Mouse (Mus musculus): ENCODE measurements around the gene Clgn.

Clgn gene

DNA sequence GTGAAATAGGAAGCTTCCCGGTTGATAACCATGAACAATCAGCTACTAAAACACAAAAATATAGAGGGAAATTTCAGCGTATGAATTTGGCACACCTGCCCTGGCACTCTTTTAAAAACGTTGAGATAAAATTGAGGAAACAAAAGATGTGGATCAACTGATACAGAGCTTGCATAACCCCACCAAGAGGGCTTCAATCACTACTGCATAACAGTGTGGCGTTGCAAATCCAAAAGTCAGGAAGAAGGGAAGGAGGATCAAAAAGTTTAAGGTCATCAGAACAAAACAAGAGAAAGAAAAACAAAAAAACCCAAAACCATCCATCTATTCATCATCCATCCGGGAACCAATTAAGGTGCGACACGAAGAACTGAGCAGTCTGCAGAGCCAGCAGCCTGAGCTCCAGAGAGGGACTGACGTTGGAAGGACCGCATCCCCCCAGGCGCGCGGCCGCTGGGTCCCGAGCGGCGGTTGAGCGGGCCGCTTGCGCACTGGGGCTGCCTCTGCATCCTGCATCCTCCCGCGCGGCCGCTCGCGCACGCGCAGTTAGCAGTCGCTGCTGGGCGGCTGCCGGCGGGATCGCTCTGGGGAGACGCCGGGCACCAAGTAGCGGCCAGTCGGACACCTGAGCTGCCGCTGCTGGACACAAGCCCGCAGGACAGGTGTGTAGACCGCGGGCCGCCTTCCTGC lies at the start of gene Clgn:
Gene Clgn (plus strand): TSS at position 552 of the 690 bp plus-strand sequence.
- DNase-seq (ENCODE audit: low read depth, low spot score): peak; percentile 46

DNA sequence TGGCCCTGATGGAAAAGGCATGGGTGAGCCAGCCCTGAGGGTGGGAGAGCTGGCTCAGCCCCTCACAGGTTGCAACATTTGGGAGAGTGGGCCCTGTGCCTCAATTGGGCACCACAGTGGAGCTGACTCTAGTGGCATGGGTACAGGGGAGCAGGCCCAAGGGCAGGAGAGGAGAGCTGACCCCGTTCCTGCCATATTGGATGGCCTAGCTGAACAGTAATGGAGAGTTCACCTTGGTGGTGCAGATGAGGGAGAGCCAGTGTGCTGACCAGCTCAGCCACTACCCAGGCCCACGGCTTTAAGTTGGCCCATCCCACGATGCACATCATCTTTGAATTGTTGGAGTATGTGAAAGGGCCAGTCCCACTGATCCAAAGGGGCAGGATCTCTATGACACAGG lies 47.6 kb upstream of the Clgn start:
- DNase-seq (ENCODE audit: low read depth, low spot score): no peak

DNA sequence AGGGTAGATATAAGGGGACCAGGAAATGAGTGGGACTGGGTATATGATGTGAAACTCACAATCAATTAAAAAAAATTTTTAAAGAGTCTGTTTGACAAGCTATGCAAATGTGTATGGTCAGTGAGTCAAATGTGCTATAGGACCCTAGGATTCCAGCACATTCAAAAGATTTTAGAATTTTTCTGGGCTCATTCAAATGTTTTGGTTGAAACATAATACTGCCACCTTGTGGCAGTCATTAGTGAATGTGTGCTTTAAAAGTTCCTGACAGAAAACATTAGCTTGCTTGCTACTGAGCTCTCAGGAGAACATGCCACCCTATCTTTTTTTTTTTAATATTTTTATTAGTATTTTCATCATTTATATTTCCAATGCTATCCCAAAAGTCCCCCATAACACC lies 47.0 kb upstream of the Clgn start:
- peak; percentile 18 for DNase-seq (ENCODE audit: low read depth, low spot score)

DNA sequence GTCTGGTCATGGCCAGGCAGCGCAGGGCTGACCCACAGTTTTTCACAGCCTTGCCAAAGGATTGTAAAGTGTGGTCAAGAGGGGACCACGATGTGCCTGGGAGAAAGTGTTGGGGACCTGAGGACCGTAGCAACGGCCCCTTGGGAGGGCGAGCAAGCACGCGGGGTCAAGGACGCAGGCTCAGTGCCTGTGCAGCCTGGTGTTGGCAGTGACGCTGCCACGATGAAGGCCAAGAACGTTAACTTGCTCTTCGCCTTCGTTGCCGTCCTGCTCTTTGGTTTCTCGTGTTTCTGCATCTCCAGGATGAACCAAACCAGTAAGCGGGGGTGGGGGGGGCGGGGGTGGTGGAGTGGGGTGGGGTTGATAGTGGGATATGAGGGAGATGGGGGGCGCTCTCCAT lies 41.4 kb upstream of the Clgn start, which contains the start of gene Mgat4d:
Gene Mgat4d (plus strand): TSS at position 209 of the 400 bp plus-strand sequence.
- DNase-seq (ENCODE audit: low read depth, low spot score): no peak

DNA sequence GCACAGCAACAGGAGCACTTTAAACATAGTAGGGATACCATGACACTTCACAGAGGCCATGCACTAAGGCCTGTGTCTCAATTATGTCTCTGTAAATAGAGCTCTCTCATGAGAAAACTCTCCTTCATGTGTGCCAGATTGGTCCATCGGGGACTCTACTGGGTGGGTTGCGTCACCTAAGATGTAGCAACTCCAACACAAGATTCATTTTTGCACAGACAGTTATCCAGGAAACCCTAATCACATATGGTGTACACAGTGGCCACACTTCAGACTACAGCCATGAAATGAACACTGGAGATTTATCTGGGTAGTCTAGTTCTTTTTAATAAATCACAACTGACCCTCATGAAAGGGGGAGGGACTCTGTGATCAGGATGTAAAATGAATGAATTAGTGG lies 38.4 kb upstream of the Clgn start:
- no peak for DNase-seq (ENCODE audit: low read depth, low spot score)

DNA sequence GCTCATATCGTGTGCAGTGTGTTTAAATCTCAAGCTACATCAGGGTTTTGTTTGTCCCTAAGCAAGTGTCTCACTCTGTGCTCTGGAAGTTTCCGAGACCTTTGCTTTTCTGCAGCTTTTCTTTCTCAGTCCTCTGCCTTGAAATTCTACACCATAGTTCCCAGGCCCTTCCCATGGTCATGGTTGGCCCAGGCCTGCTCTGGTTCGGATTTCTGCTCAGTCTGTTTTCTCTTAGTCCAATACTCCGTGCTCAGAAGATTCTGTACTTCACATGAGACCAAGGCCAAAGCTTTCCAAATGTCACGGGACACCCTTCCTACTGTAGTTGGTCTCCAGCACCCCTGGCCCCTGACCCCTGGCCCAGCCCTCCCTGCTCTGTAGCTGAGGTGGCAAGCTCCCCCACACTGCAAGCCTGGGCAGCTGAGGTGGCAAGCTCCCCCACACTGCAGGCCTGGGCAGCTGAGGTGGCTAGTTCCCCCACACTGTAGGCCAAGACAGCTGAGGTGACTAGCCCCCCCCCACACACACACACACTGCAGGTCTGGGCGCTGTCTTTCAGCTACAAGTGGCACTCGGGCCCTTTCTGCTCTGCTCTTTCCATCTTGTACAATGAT lies 26.4 kb upstream of the Clgn start:
- no peak for DNase-seq (ENCODE audit: low read depth, low spot score)

DNA sequence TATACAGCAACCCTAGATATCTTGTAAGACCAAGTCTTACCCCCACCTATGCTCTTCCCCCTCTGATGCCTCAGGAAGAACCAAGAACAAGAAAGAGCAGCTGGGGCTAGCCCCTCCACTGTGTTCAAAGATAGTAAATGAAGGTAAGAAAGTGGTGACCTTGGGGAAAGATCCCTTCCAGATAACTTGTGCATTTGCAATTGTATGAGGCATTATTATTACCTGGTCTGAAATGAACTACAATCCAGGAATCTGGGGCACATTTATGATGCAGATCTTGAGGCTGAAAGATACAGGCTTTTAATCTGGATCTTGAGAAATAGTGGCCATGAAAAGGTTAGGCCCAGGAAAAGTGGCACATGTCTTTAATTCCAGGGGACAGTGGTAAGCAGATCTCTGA lies 12.4 kb upstream of the Clgn start:
- no peak for DNase-seq (ENCODE audit: low read depth, low spot score)

DNA sequence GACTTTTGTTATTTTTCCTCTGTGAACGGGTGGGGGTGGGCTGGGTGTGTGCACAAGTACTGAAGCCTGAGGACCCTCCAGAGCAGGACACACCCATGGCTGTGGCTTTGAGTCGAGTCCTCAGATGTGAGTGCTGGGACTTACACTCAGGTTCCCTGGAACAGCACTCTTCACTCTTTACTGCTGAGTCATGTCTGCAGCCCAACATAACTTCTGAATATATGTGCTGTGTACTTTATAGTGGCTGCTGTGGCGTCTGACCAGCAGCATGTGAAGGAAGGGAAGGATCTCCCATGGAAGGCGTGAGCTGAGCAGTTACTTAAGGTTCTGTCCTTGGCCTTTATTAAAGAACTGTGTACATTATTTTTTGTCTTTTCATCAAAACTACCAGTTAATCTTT lies 9.5 kb upstream of the Clgn start:
- no peak for DNase-seq (ENCODE audit: low read depth, low spot score)

DNA sequence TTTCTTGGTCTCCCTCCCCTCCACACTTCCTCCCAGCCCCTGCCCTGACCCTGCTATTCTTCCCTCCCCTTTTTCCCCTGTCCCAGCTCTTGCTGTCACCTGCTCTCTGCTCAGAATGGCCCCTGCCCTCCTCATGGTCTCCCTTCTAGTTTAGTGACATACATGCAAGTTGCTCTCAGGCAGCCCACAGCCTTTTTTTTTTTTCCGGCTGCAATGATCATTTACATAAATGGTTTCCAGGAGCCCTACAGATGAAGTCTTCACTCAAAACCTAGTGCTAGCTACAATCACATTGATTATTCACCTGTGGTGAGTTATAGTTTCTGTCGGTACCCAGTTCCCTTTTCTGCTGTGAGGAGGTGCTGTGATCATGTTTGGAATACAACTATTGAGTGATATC lies 8.7 kb upstream of the Clgn start:
- DNase-seq (ENCODE audit: low read depth, low spot score): no peak

DNA sequence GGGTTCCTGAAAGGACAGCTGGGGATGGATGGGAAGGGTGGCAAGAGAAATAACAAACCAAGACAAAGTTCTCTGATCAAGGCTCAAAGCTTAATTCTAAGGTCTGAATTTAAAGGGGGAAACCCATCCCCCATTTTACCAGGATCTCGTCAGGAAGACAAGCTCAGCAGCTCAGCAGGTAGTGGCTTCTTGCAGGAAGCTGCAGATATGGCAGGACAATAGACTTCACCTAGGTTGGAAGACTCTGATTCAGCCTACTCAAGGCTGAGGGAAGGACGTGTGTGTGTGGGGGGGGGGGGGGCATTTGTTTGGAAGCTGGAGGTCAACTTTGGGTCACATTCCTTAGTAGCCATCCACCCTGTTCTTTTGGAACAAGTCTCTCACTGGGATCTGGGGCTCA lies 6.8 kb upstream of the Clgn start:
- no peak for DNase-seq (ENCODE audit: low read depth, low spot score)

DNA sequence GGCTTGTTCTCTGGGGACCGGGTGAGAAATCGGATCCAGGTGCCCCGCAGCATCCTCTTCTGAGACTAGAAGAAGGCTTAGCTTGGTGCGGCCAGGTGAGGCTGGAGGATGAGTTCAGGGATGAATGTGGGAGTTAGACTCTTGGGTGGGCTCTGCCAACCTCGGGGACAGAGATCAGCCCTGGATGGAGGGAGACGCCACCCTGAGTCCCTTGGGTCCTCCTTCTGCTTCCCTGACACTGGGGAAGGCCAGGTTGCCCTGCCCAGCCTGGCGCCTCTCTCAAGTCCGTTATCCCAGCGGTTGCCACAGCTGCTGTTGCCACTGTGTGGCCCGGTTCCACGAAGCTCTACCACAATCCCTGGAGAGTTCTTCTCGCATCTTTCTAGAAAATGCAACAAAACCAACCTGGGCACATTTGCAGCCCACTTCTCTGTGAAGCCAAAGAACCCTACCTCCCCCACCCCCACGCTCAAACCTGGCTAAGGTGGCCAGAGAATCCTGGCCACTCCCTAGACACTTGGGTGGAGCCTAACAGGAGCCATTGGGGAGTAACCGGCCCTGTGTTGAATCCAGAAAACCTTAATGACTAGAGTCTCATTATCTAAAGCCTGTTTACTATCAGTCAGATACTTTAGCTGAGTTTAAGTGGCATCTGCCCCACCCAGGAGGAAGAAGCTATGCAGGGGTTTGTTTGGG lies 487 bp downstream of the Clgn start:
- DNase-seq (ENCODE audit: low read depth, low spot score): no peak

DNA sequence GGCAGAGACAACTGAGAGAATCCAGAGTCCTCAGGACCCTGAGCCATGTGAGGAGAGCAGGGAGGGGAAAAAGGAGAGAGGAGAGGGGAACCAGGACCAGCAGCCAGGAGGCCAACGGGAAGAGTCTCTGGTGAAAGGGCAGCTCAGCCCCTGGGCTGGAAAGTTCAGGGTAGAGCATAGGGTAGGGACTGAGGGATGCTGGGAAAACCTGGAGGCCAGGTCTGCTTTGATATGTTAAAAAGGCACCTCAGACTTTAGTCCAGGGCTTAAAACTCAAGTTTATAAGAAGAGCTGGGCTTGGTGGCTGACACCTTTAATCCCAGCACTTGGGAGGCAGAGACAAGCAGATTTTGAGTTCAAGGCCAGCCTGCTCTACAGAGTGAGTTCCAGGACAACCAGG lies 2.9 kb downstream of the Clgn start:
- no peak for DNase-seq (ENCODE audit: low read depth, low spot score)

DNA sequence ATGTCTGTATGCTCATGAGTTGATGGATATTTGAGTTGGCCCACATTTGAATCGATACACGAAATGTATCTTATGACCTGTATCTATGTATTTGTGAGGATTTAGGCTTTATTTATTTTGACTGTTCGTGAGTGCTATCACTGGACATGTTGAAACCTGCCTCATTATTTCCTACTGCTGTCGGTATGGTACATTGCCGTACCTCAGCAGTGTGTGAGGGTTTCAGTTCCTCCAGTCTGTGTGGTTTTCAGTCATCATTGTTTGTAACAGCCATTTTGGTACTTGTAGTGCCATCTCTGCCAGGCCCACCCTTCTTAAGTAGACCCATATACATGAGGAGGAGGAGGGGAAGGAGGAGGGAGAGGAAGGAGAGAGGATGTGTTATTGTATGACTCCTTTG lies 4.7 kb downstream of the Clgn start:
- DNase-seq (ENCODE audit: low read depth, low spot score): no peak

DNA sequence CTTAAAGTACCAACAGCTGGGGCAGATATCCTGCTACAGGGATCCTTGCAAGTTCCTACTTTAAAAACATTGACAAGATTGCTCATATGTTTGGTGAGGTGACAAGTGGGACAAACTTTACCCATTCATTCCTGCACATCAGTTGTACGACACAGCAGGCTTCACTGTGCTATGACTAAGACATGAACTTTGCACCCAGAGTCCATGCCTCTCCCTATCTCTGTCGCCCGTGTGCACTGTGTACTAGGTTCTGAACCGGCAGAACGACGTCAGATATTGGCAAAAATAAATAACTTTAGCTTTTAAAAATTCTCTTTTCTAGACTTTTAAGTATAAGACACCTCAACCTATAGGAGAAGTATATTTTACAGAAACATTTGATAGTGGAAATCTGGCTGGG lies 7.0 kb downstream of the Clgn start:
- no peak for DNase-seq (ENCODE audit: low read depth, low spot score)

DNA sequence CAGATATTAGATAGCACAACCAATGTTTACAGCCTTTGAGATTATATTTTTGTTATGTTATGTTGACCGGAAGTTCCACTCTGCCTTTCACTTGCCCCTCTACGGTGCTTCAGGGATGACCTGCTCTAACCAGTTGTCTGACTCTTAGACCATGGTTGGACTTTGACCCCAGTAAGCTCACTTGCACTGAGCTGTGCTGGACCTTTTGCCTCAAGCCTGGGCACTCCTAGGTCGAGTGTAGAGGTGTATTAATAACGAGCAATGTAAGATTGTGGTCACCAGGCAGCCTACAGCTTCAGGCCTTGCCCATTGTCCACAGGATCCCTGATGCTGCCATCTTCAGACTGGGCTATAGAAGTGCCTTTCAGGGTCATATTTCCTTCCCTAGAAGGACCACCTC lies 8.1 kb downstream of the Clgn start:
- DNase-seq (ENCODE audit: low read depth, low spot score): no peak

DNA sequence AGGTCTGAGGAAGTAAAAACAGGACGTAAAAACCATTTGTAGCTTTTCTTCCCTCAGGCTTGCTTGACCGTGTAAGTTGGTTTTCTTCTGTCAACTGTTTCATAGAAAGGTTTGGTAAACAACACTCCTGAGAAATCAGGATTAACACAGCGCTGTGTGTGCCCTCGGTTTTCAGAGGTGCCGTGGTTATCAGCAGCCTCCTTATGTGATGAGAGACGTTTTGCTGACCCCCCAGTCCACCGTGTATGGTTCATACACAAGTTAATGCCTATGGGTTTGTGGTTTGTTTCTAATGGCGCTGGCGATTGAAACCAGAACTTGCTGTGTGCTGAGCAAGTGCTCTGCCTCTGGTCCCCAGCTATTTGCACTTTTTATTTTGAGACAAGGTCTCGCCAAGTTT lies 15.9 kb downstream of the Clgn start:
- no peak for DNase-seq (ENCODE audit: low read depth, low spot score)

DNA sequence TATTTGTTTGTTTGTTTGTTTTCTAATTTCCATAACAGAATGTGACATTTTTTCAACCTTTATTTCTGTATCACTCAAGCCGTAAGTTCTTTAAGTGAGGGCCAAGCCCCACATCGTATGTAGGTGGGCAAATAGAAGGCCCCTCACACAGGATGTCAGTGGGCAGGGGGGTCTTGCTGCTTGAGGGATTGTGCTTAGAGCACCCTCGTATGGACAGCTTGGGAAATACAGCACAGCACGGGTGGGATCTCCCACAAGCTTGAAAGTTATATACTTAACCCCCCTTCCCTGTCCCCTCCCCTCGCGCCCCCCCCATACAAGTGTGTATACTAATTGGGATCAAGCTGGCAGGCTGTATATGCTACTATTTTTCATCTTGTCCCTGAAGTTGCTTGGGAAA lies 17.2 kb downstream of the Clgn start:
- DNase-seq (ENCODE audit: low read depth, low spot score): no peak

DNA sequence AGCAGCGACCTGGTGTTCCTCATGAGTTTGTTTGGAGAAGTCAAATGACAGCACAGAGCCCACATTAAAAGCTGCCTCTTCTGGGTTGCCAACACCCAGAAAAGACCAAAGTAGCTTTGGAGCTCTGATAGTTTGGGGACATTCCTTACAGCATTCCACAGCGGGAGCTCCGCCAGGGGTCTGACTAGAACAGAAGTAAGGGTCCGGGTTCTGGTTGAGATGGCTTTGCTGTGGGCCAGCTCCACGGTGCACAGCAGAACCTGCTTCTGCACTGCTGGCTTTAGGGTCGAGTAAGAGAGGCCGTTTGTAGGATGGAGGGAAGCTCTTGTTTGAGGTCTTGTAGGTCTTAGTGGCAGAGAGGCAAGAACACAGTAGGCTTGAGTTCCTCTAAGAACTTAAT lies 18.8 kb downstream of the Clgn start:
- no peak for DNase-seq (ENCODE audit: low read depth, low spot score)

DNA sequence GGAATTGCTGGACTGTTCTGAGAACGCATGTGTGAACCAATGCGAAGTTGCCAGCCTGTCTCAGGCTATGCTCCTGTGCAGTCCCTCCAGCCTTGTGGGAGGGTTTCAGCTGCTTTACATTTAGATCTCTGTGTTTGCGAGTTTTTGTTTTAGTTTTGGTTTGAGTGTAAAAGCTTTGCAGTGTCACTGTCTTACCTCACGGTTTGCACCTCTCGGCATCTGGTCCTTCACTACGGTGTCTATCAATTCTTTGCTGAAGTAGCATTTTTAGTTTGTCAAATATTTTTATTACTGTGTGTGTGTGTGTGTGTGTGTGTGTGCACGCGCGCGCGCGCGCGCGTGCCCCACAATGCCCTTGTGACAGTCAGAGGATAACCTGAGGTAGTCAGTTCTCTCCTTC lies 27.2 kb downstream of the Clgn start:
- DNase-seq (ENCODE audit: low read depth, low spot score): no peak

DNA sequence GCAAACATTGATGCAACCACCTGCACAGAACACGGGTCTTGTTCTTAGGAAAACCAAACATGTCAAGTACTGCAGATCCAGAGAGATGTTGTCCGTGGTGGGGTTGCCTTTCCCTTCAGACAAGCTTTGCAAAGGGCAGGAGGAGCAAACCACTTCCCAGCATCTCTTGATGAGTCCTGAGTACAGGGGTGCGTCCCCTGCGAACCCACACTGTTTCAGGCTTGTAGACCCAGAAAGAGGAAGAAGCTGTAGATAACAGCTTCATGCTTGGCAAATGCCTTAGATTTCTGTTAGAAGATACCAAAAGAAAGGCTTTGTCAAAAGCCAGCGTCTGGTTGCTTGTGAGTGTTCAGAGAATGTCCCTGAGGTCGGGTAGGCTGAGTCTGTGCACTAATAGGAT lies 28.3 kb downstream of the Clgn start:
- DNase-seq (ENCODE audit: low read depth, low spot score): no peak

DNA sequence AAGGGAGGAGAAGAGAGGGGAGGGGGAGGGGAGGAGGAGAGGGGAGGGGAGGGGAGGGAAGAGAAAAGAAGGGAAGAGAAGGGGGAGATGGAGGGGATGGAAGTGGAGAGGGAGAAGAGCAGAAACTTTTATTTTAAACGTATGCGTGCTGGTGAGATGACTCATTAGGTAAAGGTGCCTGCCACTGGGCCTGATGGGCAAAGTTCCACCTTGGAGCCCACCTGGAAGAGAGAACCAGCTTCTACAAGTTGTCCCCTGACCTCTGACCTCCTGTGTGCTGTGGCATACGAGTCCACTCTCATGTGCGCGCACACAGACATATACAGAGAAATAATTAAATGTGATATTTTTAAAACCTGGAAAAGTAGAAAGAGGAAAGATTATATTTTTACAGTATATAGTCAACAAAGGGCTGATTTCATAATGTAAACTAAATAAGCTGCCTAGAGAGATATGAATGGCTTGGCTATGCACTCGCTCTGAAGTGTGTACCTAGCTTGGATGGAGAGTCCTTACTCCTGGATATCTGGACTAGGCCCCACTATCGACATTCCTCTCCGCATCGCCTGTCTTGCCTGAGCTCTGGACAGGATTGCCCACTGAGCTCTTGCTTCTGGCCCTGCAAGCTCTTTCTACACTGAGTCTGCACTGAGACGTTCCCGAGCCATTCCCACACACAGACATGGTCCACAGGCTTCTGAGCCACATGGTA lies 29.3 kb downstream of the Clgn start:
- no peak for DNase-seq (ENCODE audit: low read depth, low spot score)

DNA sequence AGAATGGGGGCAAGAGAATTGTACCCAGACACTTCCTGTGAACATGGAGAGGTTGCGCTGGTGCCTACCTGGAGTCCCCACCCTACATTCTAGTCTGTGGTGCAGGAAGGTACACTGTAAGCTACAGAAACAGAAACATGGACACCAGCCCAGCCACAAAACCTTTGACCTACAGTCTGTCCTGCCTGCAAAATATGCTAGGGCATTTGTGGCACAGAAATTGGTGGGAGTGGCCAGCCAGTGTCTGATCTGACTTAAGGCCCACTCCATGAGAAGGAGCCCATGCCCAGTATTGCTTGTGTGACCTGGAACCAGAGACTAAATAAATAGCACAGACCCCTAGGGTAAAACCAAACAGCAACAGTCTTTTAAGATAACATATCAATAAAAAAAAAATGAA lies 31.7 kb downstream of the Clgn start:
- DNase-seq (ENCODE audit: low read depth, low spot score): no peak

Measured in CD4-positive helper T cell, adult 2 months (primary cell).